Mouse (Mus musculus) testis, adult 2 months (tissue): Measurements from ENCODE around the gene Cryba1.

Experiments used
- CTCF ChIP-seq: fragments of 200-500 bp; IDR thresholded peaks from 2 replicates; pipeline ENCODE4 v1.5.1; 2012; ENCODE audit warnings: low read depth, mild to moderate bottlenecking, inconsistent platforms, low read length, moderate library complexity; ENCODE audit not compliant: control insufficient read depth, insufficient read depth, insufficient replicate concordance
- POLR2A ChIP-seq: fragments of 200-500 bp; IDR thresholded peaks from 2 replicates; pipeline ENCODE4 v1.6.1; 2012; ENCODE audit warnings: low read depth, mild to moderate bottlenecking, inconsistent platforms, low read length, moderate library complexity; ENCODE audit not compliant: control insufficient read depth

DNA sequence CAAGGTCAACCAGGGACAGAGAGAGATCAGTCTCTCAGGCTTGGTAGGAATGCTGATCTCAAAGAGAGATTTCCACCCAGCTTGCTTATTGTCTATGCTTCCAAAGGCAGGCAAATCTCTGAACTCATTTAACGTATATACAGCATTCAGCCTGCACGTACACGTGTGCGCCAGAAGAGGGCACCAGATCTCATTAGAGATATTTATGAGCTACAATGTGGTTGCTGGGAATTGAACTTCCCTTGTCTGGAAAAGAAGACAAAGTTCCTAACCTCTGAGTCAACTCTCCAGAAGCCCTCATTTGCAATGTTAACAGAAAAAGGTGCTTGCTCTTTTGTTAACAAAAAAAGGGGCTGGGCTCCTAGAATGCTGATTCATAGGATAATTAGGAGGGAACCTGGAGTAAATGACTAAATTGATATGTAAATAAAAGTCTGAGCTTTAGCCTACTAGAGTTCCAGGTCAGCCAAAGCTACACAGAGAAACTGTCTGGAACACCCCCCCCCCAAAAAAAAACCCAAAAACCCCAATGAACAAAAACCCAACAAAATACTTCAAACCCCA, 51.6 kb downstream of the Cryba1 start:
- TF ChIP-seq POLR2A (no peak), CTCF (no peak)
